Mouse (Mus musculus): ENCODE measurements around the gene Retnlg.

DNA sequence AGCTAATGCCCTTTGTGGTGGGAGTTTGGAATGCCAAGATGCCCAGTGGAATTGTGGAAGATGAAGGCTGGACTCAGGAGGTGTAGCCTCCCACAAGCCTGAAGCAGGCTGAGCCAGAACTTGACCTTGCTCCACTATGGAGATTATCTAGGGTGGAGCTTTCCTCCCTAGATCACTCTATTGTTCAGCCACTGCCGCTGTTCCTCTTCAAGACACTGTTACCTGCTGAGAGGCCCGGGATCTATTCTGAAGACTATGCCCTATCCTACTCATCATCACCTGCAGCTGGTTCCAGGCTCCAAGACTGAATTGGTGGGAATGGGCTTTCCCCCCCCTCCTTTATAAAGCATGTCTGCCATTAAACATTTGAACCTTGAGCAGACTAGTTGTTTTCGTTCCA is 2.8 kb upstream of the Retnlg start:
- TF ChIP-seq CTCF (IDR thresholded peaks at IDR 0.05), result no peak
- TF ChIP-seq POLR2A (IDR thresholded peaks at IDR 0.05; ENCODE audit: insufficient read depth, low read depth, low read length), result no peak

All from heart, adult 2 months (tissue).